Mouse (Mus musculus) lung, adult 10 weeks (tissue): ENCODE data around the gene Cdk7. TPM values are rescaled to one million over a fixed set of nuclear protein-coding genes. Genes with fewer than 3 reads are reported as not detected.

Experiments
- polyA plus RNA-seq: library from polyadenylated mRNA; stranded (reverse); fragments of 350-450 nt; fragmentation: Illumina TruSeq; extraction: RNeasy Lipid Tissue Mini Kit (QIAGEN cat#74804); gene quantifications from one replicate; pipeline ENCODE4 v1.2.3, GENCODE M21; 2014; ENCODE audit warnings: low read depth, low replicate concordance; ENCODE audit not compliant: insufficient read depth

Cdk7 gene
- polyA plus RNA-seq = 22.9 TPM

GRCm38 (mm10) chr13:100730861-100731176 lies at the start of gene Cdk7:
Gene Cdk7 (minus strand): TSS chr13:100730939.

GRCm38 (mm10) chr13:100775252-100776055 lies 44.7 kb upstream of the Cdk7 start, which contains the start of gene Cenph:
Gene Cenph (minus strand): TSS chr13:100775899.

GRCm38 (mm10) chr13:100744036-100744744 lies 13.5 kb upstream of the Cdk7 start, which contains the start of gene Mrps36:
Gene Mrps36 (minus strand): TSS chr13:100744659.

GRCm38 (mm10) chr13:100669291-100670022 lies 61.3 kb downstream of the Cdk7 start, which contains the start of gene Ccdc125:
Gene Ccdc125 (plus strand): TSS chr13:100669717.

Other genes with a start within 250 kb of the Cdk7 start
- 19.5 TPM for gene Gtf2h2, start 238.4 kb downstream of the Cdk7 start, polyA plus RNA-seq
- 26.4 TPM for gene Ocln, start 178.2 kb downstream of the Cdk7 start, polyA plus RNA-seq
- gene Marveld2, start 114.0 kb downstream of the Cdk7 start, polyA plus RNA-seq = 5.3 TPM
- gene Ak6, start 80.0 kb downstream of the Cdk7 start, polyA plus RNA-seq = 67.1 TPM
- 10.5 TPM for gene Rad17, start 79.9 kb downstream of the Cdk7 start, polyA plus RNA-seq
- 3.2 TPM for gene Taf9, start 79.4 kb downstream of the Cdk7 start, polyA plus RNA-seq
- 3.2 TPM for gene Ccdc125, start 61.2 kb downstream of the Cdk7 start, polyA plus RNA-seq
- 61.5 TPM for gene Mrps36, start 13.7 kb upstream of the Cdk7 start, polyA plus RNA-seq
- 0.64 TPM for gene Cenph, start 45.0 kb upstream of the Cdk7 start, polyA plus RNA-seq
- gene Ccnb1, start 55.6 kb upstream of the Cdk7 start, polyA plus RNA-seq = 0.53 TPM
- gene Slc30a5, start 102.5 kb upstream of the Cdk7 start, polyA plus RNA-seq = 29.9 TPM